Mouse (Mus musculus): Measurements from ENCODE around the gene Rab6b. TPM values are rescaled to one million over a fixed set of nuclear protein-coding genes. Genes with fewer than 3 reads are reported as not detected.

Rab6b gene
- polyA plus RNA-seq, 1 experiment from 2014 or later: 2.1 TPM

DNA sequence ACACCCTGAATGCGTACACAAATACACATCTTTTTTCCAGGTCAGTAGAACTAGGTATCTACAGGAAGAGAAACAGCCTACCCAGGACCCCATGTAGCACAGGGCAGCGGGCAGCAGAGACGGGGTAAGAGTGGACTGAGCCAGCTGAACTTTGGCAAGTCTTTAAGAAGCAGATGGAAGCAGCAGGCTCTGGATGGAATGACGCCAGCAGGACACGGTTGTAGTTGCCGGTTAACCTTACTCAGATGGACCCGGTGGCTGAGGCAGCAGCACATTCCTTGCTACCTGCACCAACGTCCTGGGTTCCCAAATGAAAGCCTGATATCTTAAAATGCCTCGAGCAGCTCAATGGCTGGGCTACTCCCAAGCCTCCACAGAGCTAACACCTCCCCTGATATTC lies 75.2 kb downstream of the Rab6b start:
- Histone ChIP-seq H3K9me3 (replicated peaks; ENCODE audit: control insufficient read depth, low read length) (no peaks in the 10 kb centered on the region), H3K36me3 (ENCODE audit: control insufficient read depth, insufficient read depth) (peaks cover 22% of the 10 kb centered on the region), H3K27me3 (ENCODE audit: control insufficient read depth, insufficient read depth, low read length) (no peaks in the 10 kb centered on the region), H3K4me1 (ENCODE audit: control insufficient read depth, insufficient read depth, low read length) (no peaks in the 10 kb centered on the region), H3K4me2 (ENCODE audit: low read depth, low read length) (no peak overlapping the region), H3K4me3 (ENCODE audit: low read length) (no peak overlapping the region), H3K9ac (ENCODE audit: low read length) (no peak overlapping the region), H3K27ac (ENCODE audit: low read length) (no peak overlapping the region)
- WGBS: 59% methylated on average over 9 of the region's 9 CpGs
- no peak for ATAC-seq (replicated peaks; ENCODE audit: extremely low read depth, insufficient read depth, low FRiP score)

DNA sequence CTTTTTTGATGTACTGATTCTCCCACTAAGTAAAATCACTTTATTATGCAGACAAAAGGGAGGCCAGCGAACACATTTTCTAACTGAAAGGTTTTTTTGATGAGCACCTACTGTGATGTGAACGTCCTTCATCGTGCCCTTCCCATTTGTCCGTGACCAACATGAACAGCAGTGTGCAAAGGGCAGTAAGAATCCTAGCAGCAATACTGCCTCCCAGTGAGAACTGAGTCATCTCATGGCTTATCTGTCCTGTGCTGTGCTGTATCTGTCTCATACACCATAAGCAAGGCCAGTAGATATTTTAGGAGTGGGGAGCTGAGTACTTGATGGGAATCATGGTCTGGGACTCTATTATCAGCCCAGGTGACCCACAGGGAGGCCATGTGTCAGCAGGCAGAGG lies 76.8 kb downstream of the Rab6b start:
- H3K9ac ChIP-seq (ENCODE audit: low read length): no peak overlapping the region
- 81% methylated on average over 4 of the region's 4 CpGs for WGBS
- no peaks in the 10 kb centered on the region for H3K27me3 ChIP-seq (ENCODE audit: control insufficient read depth, insufficient read depth, low read length)
- H3K4me3 ChIP-seq (ENCODE audit: low read length): no peak overlapping the region
- no peaks in the 10 kb centered on the region for H3K4me1 ChIP-seq (ENCODE audit: control insufficient read depth, insufficient read depth, low read length)
- no peak for ATAC-seq (replicated peaks; ENCODE audit: extremely low read depth, insufficient read depth, low FRiP score)
- H3K27ac ChIP-seq (ENCODE audit: low read length): no peak overlapping the region
- H3K9me3 ChIP-seq (replicated peaks; ENCODE audit: control insufficient read depth, low read length): no peaks in the 10 kb centered on the region
- H3K4me2 ChIP-seq (ENCODE audit: low read depth, low read length): no peak overlapping the region
- peaks cover 26% of the 10 kb centered on the region for H3K36me3 ChIP-seq (ENCODE audit: control insufficient read depth, insufficient read depth)

DNA sequence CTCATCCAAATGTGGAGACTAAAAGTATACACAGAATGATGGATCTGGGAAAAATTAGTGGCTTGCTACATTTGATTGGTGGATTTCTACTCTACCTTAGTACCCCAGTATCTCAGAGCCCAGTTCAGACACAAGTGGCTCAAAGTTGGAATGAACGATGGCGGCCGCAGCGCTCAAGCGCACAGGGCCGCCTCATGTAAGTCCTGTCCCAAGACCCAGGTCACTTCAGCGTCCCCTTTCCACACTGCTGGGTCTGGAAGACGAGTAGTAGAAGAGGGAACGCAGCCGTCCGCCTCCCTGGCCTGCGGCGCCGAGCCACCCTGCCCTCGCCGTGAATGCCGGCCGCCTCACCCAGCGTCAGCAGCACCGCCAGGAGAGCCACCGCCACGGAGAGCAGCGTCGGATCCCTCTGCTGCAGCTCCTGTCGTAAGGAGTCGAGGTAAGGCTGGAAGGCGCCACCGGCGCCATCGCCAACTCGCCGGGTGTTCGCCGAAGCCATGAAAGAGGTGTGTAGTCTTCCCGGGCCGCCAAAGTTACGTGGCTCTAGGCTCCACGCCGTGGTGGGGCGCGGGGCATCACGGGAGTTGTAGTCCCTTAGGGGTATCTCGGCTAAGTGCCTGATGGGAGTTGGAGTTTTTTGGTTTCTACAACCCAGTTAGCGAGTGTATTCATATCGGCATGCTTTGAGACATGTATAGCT lies 90.1 kb downstream of the Rab6b start, which contains the start of gene Srprb:
TSS of gene Srprb (minus strand) at position 577 of the 700 bp plus-strand sequence.
- ATAC-seq (replicated peaks; ENCODE audit: extremely low read depth, insufficient read depth, low FRiP score): peak; percentile 99
- Histone ChIP-seq H3K4me3 (ENCODE audit: low read length) (peak within 1 kb of the TSS; percentile 93), H3K9ac (ENCODE audit: low read length) (peak within 1 kb of the TSS; percentile 93), H3K36me3 (ENCODE audit: control insufficient read depth, insufficient read depth) (peaks cover 24% of the 10 kb centered on the region), H3K9me3 (replicated peaks; ENCODE audit: control insufficient read depth, low read length) (no peaks in the 10 kb centered on the region; the same call in 1 of the 2 replicates), H3K4me2 (ENCODE audit: low read depth, low read length) (peak within 1 kb of the TSS; percentile 68), H3K27ac (ENCODE audit: low read length) (peak within 1 kb of the TSS; percentile 87), H3K27me3 (ENCODE audit: control insufficient read depth, insufficient read depth, low read length) (no peaks in the 10 kb centered on the region), H3K4me1 (ENCODE audit: control insufficient read depth, insufficient read depth, low read length) (peaks cover 4% of the 10 kb centered on the region; the same call in 1 of the 2 replicates)
- WGBS: under 1% methylated on average over 45 of the region's 45 CpGs

DNA sequence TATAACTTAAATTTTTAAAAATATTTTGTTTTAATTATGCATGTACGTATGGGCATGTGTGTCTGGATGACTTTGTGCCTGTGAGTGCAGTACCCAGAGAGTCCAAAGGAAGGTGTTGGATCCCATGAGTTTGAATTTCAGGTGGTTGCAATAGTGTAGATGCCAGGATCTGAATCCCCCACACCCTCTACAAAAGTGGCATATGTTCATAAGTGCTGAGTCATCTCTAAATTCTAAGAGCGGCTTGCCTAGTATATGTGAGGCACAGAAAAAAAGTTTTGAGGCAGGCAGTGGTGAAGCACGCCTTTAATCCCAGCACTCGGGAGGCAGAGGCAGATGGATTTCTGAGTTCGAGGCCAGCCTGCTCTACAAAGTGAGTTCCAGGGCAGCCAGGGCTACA lies 94.2 kb downstream of the Rab6b start:
- no peak overlapping the region for H3K4me2 ChIP-seq (ENCODE audit: low read depth, low read length)
- no peak for ATAC-seq (replicated peaks; ENCODE audit: extremely low read depth, insufficient read depth, low FRiP score)
- H3K27me3 ChIP-seq (ENCODE audit: control insufficient read depth, insufficient read depth, low read length): no peaks in the 10 kb centered on the region
- H3K36me3 ChIP-seq (ENCODE audit: control insufficient read depth, insufficient read depth): no peaks in the 10 kb centered on the region
- 83% methylated on average over 5 of the region's 5 CpGs for WGBS
- no peak overlapping the region for H3K4me3 ChIP-seq (ENCODE audit: low read length)
- H3K9ac ChIP-seq (ENCODE audit: low read length): no peak overlapping the region
- no peaks in the 10 kb centered on the region; the same call in 1 of the 2 replicates for H3K9me3 ChIP-seq (replicated peaks; ENCODE audit: control insufficient read depth, low read length)
- no peak overlapping the region for H3K27ac ChIP-seq (ENCODE audit: low read length)
- peaks cover 4% of the 10 kb centered on the region; the same call in 1 of the 2 replicates for H3K4me1 ChIP-seq (ENCODE audit: control insufficient read depth, insufficient read depth, low read length)

DNA sequence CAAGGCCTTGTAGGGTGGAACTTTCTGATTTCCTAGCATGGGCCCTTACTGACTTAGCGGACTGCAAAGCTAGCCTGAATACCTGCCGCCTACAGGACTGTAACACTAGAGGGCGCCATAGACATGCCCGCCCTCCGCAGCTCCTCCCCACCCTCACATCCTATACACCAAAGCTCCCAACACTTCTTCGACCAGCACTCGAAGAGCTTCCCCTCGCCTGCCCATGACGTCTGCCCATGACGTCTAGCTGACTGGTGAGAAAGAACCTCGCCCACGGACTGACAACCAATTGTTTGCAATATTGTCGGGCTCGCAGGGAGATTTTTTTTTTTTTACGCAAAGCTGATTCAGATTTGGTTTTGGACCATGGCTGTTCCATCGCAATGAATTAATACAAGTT lies 96.3 kb downstream of the Rab6b start:
- peak overlapping the region; percentile 41 for H3K4me3 ChIP-seq (ENCODE audit: low read length)

DNA sequence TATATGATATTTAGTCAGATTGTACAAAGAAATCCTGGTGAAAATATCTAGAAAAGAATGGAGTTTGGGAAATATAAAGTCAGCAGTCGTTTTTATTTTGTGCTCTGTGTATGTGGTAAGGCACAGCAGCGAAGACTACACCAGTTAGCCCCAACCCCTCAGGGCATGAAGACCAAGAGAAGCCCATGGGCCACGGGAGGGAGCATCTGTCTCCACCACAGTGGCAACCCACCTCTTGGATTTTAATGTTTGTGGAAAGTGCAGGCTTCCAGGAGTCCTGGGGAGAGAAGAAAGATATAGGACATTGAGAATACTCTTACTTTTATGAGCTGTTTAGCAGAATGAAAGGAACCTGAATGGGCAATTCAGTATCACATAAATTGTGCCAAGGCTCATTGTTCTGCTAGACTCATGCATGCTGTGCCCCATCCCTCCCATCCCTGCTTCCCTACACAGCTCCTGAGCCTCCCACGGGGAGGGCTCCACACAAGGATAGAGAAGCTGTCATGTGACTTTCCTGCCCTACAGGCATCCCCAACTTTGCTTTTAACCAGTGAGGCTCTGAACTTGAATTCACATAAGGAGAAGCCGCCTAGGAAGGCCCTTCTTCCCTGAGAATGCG lies 97.3 kb downstream of the Rab6b start:
- 60% methylated on average over 6 of the region's 6 CpGs for WGBS
- Histone ChIP-seq H3K36me3 (ENCODE audit: control insufficient read depth, insufficient read depth) (no peaks in the 10 kb centered on the region), H3K4me1 (ENCODE audit: control insufficient read depth, insufficient read depth, low read length) (peaks cover 5% of the 10 kb centered on the region), H3K4me2 (ENCODE audit: low read depth, low read length) (no peak overlapping the region), H3K9me3 (replicated peaks; ENCODE audit: control insufficient read depth, low read length) (no peaks in the 10 kb centered on the region; the same call in 1 of the 2 replicates), H3K9ac (ENCODE audit: low read length) (no peak overlapping the region), H3K27me3 (ENCODE audit: control insufficient read depth, insufficient read depth, low read length) (no peaks in the 10 kb centered on the region), H3K4me3 (ENCODE audit: low read length) (no peak overlapping the region), H3K27ac (ENCODE audit: low read length) (no peak overlapping the region)
- no peak for ATAC-seq (replicated peaks; ENCODE audit: extremely low read depth, insufficient read depth, low FRiP score)

More for the DNA sequence above, 96.3 kb downstream of the Rab6b start:
- Histone ChIP-seq H3K4me1 (ENCODE audit: control insufficient read depth, insufficient read depth, low read length) (no peaks in the 10 kb centered on the region), H3K27ac (ENCODE audit: low read length) (no peak overlapping the region), H3K36me3 (ENCODE audit: control insufficient read depth, insufficient read depth) (no peaks in the 10 kb centered on the region), H3K9me3 (replicated peaks; ENCODE audit: control insufficient read depth, low read length) (no peaks in the 10 kb centered on the region; the same call in 1 of the 2 replicates), H3K4me2 (ENCODE audit: low read depth, low read length) (peak overlapping the region; percentile 74), H3K9ac (ENCODE audit: low read length) (no peak overlapping the region), H3K27me3 (ENCODE audit: control insufficient read depth, insufficient read depth, low read length) (no peaks in the 10 kb centered on the region)
- ATAC-seq (replicated peaks; ENCODE audit: extremely low read depth, insufficient read depth, low FRiP score): peak; percentile 89
- 9% methylated on average over 16 of the region's 16 CpGs for WGBS

DNA sequence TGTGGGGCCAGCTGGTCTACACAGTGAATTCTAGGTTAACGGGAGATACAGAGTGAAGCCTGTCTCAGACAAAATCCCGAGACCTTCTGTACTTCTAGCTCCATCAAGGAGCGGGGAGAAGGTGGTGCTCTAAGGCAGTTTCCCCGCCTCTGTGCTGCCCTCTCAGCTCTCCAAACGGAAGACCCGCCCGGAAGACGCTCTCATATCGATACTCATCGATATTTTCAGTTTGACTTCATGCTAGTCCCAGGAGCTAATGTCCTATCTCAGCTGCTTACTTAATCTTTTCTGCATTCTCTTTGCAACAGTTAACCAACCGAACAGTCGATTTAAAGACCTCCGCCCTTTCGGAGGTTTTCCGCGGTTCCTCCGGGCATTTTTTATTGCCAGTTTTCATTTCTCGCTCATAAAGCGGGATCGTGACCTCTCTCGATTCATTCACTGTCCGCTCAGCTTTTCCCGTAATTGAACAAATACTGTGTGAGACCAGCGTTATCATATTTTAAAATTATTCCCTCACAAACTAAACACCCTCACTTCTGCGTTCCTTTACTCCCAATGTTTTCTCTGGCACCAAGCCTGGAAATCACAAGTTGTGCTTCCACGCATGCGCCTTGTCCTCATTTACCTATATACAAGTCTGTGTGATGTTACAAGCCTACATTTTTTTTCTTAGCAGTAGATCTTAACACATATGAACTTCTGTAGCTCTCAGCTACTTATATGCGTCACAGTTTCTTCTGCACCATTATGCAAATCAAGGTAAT lies 101.2 kb downstream of the Rab6b start:
- no peak overlapping the region; the same call in 1 of the 2 replicates for H3K27ac ChIP-seq (ENCODE audit: low read length)
- 0 out of 2 replicates have a peak overlapping the region, but pooled peaks have one; percentile 21 for H3K9ac ChIP-seq (ENCODE audit: low read length)

DNA sequence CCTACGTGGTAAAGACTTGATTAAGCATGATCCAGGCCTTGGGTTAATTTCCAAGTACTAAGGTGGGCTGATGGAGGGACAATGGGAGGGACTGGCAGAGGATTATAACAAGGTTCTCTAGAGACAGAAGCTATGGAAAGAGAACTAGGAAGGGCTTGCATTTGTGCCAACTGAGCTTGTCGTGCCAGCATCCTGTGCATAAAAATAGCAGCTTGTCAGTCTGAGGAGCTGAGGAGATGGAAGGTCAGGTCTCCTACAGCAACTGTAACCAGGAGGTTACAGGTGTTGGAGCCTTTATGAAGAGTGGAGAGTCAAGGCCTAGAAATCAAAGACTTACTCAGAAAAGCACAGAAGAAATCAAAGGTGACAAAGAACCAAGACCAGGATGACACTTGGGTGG lies 102.0 kb downstream of the Rab6b start:
- Histone ChIP-seq H3K27me3 (ENCODE audit: control insufficient read depth, insufficient read depth, low read length) (no peaks in the 10 kb centered on the region), H3K4me1 (ENCODE audit: control insufficient read depth, insufficient read depth, low read length) (peaks cover 7% of the 10 kb centered on the region), H3K4me2 (ENCODE audit: low read depth, low read length) (peak overlapping the region; percentile 22; the same call in 1 of the 2 replicates), H3K36me3 (ENCODE audit: control insufficient read depth, insufficient read depth) (no peaks in the 10 kb centered on the region), H3K27ac (ENCODE audit: low read length) (peak overlapping the region; percentile 24; the same call in 1 of the 2 replicates), H3K4me3 (ENCODE audit: low read length) (no peak overlapping the region), H3K9ac (ENCODE audit: low read length) (no peak overlapping the region), H3K9me3 (replicated peaks; ENCODE audit: control insufficient read depth, low read length) (no peaks in the 10 kb centered on the region)
- 0 out of 2 replicates have a peak, but pooled peaks have one; percentile 49 for ATAC-seq (replicated peaks; ENCODE audit: extremely low read depth, insufficient read depth, low FRiP score)
- 46% methylated on average over 2 of the region's 2 CpGs for WGBS

More for the DNA sequence above, 101.2 kb downstream of the Rab6b start:
- H3K4me3 ChIP-seq (ENCODE audit: low read length): peak overlapping the region; percentile 48
- no peaks in the 10 kb centered on the region for H3K36me3 ChIP-seq (ENCODE audit: control insufficient read depth, insufficient read depth)
- ATAC-seq (replicated peaks; ENCODE audit: extremely low read depth, insufficient read depth, low FRiP score): no peak
- WGBS: 55% methylated on average over 28 of the region's 28 CpGs
- H3K9me3 ChIP-seq (replicated peaks; ENCODE audit: control insufficient read depth, low read length): no peaks in the 10 kb centered on the region
- peak overlapping the region; percentile 49 for H3K4me2 ChIP-seq (ENCODE audit: low read depth, low read length)
- no peaks in the 10 kb centered on the region for H3K27me3 ChIP-seq (ENCODE audit: control insufficient read depth, insufficient read depth, low read length)
- H3K4me1 ChIP-seq (ENCODE audit: control insufficient read depth, insufficient read depth, low read length): peaks cover 7% of the 10 kb centered on the region

Measured in heart, embryonic 16.5 days (tissue).